Mouse (Mus musculus) ES-E14 (cell line): ENCODE measurements at regions not wholly inside any gene's neighbourhood (a gene's known extent, or its start where the extent isn't known, plus 50 kb on each side); places are given as distances from the start of the nearest gene placed in this dataset.

Experiments used
- DNase-seq: peaks from one replicate; pipeline ENCODE4 v3.0.0-alpha.2; 2013; ENCODE audit warnings: low read depth, low spot score
- H3K27ac ChIP-seq: 2 replicates; pipeline ENCODE4 v1.5.1; 2012; ENCODE audit warnings: low read depth, mild to moderate bottlenecking, low read length, moderate library complexity, mixed read lengths; ENCODE audit not compliant: poor library complexity, insufficient read depth, severe bottlenecking
- H3K36me3 ChIP-seq: 2 replicates; pipeline ENCODE4 v1.6.1; 2012; ENCODE audit warnings: mild to moderate bottlenecking, low read length, moderate library complexity, mixed read lengths; ENCODE audit not compliant: control insufficient read depth, poor library complexity, insufficient read depth, severe bottlenecking
- H3K4me1 ChIP-seq, 2 experiments: fragments of 150-350 bp in 1 of 2; sonication (generic) in 1 of 2; 2 replicates each; pipeline ENCODE4 v1.6.1; 2012; ENCODE audit warnings: low read length in 2 of 2, mild to moderate bottlenecking in 1 of 2, mixed read lengths in 1 of 2; ENCODE audit not compliant: control insufficient read depth in 2 of 2, insufficient read depth in 2 of 2, poor library complexity in 1 of 2
- H3K4me3 ChIP-seq, 2 experiments: fragments of 150-350 bp in 1 of 2; sonication (generic) in 1 of 2; 2 replicates each; pipeline ENCODE4 v1.5.1; 2012; ENCODE audit warnings: low read length in 2 of 2, low read depth in 1 of 2, mild to moderate bottlenecking in 1 of 2, mixed read lengths in 1 of 2; ENCODE audit not compliant: insufficient read depth in 1 of 2, poor library complexity in 1 of 2, severe bottlenecking in 1 of 2
- H3K9ac ChIP-seq: 2 replicates; pipeline ENCODE4 v1.6.1; 2012; ENCODE audit warnings: low read depth, mild to moderate bottlenecking, low read length, mixed read lengths; ENCODE audit not compliant: poor library complexity, insufficient read depth, severe bottlenecking
- H3K9me3 ChIP-seq: fragments of 150-350 bp; sonication (generic); 2 replicates; pipeline ENCODE4 v1.6.1; 2012; ENCODE audit warnings: low read depth, mild to moderate bottlenecking, low read length; ENCODE audit not compliant: control insufficient read depth, insufficient read depth
- CHD2 ChIP-seq: IDR thresholded peaks from 2 replicates; pipeline ENCODE4 v1.6.1; 2014; ENCODE audit warnings: mild to moderate bottlenecking, low read depth, low read length, inconsistent platforms
- HCFC1 ChIP-seq: IDR thresholded peaks from 2 replicates; pipeline ENCODE4 v1.6.1; 2012; ENCODE audit warnings: low read length, inconsistent platforms, borderline replicate concordance; ENCODE audit not compliant: insufficient read depth
- MAFK ChIP-seq: IDR thresholded peaks from 2 replicates; pipeline ENCODE4 v1.6.1; 2014; ENCODE audit warnings: mild to moderate bottlenecking, low read depth, low read length, inconsistent platforms; ENCODE audit not compliant: insufficient read depth
- ZC3H11A ChIP-seq: IDR thresholded peaks from 2 replicates; pipeline ENCODE4 v1.6.1; 2012; ENCODE audit warnings: low read depth, mild to moderate bottlenecking, inconsistent platforms, low read length, borderline replicate concordance
- ZNF384 ChIP-seq: IDR thresholded peaks from 2 replicates; pipeline ENCODE4 v1.6.1; 2012; ENCODE audit warnings: low read depth, low read length, inconsistent platforms
- in situ Hi-C, 2 experiments: fragments of 600-800 bp; cut with MboI; formaldehyde crosslinking; loops; one replicate each; pipeline ENCODE4 v1.15.1; 2025; ENCODE audit warnings: low sequenced_read_pairs in 2 of 2, inconsistent platforms in 1 of 2; ENCODE audit not compliant: unreplicated experiment in 2 of 2

GRCm38 (mm10) chr5:60599460-60600299 is 1208.9 kb upstream of the G6pd2 start:
- Histone ChIP-seq H3K4me1 (no peaks in the 10 kb centered on the region), H3K4me3 (no peak overlapping the region), H3K27ac (no peak overlapping the region), H3K9ac (no peak overlapping the region), H3K36me3 (no peaks in the 10 kb centered on the region), H3K9me3 (no peaks in the 10 kb centered on the region)
- in situ Hi-C loops = no loop called here
- TF ChIP-seq ZNF384 (no peak), ZC3H11A (no peak), MAFK (no peak), HCFC1 (no peak), CHD2 (no peak)
- no peak for DNase-seq

- no peak for DNase-seq
- in situ Hi-C loops = no loop called here
- Histone ChIP-seq H3K9me3 (no peaks in the 10 kb centered on the region), H3K9ac (no peak overlapping the region), H3K27ac (no peak overlapping the region), H3K36me3 (no peaks in the 10 kb centered on the region), H3K4me3 (no peak overlapping the region), H3K4me1 (no peaks in the 10 kb centered on the region)
- TF ChIP-seq HCFC1 = no peak
These were observed 1208.3 kb upstream of the G6pd2 start for GRCm38 (mm10) chr5:60600300-60600648.

- Histone ChIP-seq H3K4me3 (no peak overlapping the region), H3K36me3 (no peaks in the 10 kb centered on the region), H3K9ac (no peak overlapping the region), H3K9me3 (no peaks in the 10 kb centered on the region), H3K27ac (no peak overlapping the region), H3K4me1 (no peaks in the 10 kb centered on the region)
- in situ Hi-C loops = no loop called here
- peak; percentile 33 for DNase-seq
- TF ChIP-seq MAFK = no peak
- peak; percentile 48; the same call in 1 of the 2 replicates for TF ChIP-seq ZC3H11A
- TF ChIP-seq ZNF384 = no peak
These were observed 1199.5 kb upstream of the G6pd2 start for GRCm38 (mm10) chr5:60608943-60609614.
